Mouse (Mus musculus) olfactory bulb, adult 2 months (tissue): ENCODE measurements around the gene Cux2.

ENCODE experiments used
- CTCF ChIP-seq: fragments of 200-500 bp; IDR thresholded peaks from 2 replicates; pipeline ENCODE4 v1.5.1; 2012; ENCODE audit warnings: low read depth, mild to moderate bottlenecking, low read length, moderate library complexity; ENCODE audit not compliant: insufficient read depth
- POLR2A ChIP-seq: fragments of 200-500 bp; IDR thresholded peaks from 2 replicates; pipeline ENCODE4 v1.6.1; 2012; ENCODE audit warnings: mild to moderate bottlenecking, low read depth, low read length, moderate library complexity; ENCODE audit not compliant: insufficient read depth

DNA sequence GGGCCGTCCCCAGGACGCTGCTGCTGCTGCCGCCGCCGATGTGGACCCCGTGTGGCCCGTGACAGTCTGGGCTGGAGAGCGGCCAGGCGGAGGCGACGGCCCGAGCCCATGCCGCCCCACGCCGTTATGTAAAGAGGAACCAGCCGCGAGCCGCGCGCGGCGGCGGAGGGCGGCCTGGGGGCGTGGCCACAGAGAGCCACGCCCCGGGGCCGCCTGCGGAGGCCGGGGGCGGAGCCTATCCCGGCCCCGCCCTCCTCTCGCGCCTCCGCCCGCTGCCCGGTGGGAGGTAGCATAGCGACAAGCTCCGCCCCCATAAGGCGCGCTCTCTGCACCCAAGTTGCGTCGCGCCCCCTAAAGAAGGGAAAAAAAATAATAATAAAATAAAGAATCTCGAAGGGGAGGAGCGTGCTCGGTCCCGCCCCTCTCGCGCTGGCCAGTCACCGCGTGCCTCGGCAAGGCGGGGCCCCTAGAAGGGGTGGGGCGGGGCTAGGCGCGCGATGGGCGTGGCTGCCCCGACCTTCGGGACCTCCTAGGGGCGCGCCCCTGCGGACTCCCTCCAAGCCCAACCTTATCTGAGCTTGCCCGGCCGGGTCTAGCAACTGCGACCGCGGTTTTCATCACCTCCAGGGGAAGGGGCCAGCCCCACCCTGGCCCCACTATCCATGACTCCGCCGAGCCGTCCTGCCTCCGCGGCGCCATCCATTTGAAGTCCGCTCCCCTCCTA is 213.0 kb downstream of the Cux2 start:
- TF ChIP-seq CTCF = no peak
- TF ChIP-seq POLR2A = peak; percentile 62; the same call in 1 of the 2 replicates
